Mouse (Mus musculus): ENCODE data around the gene Actb.

- TF ChIP-seq CTCF (conservative IDR thresholded peaks at IDR 0.05; ENCODE audit: low read length) (no peak), NANOG (IDR thresholded peaks at IDR 0.05; ENCODE audit: borderline replicate concordance, low read length) (no peak)
Observed at GRCm38 (mm10) chr5:142917402-142917801, 10.8 kb upstream of the Actb start.

Data from E14TG2a.4 (cell line).